Mouse (Mus musculus): ENCODE measurements around the gene Fnbp1. TPM values are rescaled to one million over a fixed set of nuclear protein-coding genes. Genes with fewer than 3 reads are reported as not detected.

Gene Fnbp1
- total RNA-seq, 2 experiments from 2014 or later = 97.8 to 101 TPM

DNA sequence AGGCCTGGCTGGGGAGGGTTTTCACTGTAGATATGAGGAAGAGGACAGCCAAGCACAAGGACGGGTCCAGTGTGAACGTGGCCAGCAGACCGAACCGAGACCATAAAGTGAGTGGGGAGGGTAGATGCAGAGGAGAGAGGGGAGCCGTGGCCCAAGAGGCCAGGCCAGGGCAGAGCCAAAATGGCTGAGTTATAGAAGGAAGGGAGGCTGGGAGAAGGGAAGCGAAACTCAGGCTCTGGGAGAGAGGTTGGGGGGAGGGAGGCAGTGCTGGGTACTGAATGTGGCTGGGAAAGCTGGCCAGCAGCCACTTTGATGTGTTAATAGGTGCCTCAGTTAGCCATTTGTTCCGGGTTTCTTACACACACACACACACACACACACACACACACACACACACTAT lies 14.6 kb downstream of the Fnbp1 start:
- DNase-seq (ENCODE audit: low spot score in 2 of 2) = no peak

DNA sequence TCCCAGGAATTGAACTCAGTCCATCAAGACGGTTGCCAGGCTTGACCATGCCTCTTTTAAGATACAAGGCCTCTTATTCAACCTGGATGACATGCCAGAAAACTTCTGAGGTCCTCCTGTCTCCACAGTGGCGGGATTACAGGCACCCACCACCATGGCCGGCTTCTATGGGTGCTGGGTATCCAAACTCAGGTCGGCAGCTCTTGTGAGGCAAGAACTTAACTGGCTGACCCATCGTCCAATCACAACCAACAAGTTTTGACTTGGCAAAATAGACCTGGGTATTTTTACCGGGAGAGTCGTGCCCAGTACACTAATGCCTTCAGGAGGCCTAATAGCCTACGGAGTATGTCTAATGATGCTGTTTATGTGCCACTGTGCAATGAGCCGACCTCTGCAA lies 15.8 kb downstream of the Fnbp1 start:
- DNase-seq (ENCODE audit: low spot score in 2 of 2) = no peak

DNA sequence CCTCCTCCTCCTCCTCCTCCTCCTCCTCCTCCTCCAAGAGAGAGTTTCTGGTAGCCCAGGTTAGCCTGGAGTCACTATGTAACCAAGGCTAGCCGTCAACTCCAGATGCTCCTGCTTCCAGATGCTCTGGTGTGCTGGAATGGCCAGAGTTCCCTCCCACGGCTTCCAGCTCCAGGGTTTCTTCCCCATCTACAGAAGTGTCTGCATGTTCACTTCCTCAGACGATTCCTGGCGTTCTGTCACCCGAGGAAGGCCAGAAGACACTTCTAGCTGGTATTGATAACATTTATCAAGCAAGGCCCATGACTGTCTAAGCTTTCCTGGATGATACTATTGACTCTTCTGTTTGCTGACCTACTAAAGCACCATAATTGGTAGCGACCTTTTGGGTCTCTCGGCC lies 16.7 kb downstream of the Fnbp1 start:
- no peak for DNase-seq (ENCODE audit: low spot score in 2 of 2)

DNA sequence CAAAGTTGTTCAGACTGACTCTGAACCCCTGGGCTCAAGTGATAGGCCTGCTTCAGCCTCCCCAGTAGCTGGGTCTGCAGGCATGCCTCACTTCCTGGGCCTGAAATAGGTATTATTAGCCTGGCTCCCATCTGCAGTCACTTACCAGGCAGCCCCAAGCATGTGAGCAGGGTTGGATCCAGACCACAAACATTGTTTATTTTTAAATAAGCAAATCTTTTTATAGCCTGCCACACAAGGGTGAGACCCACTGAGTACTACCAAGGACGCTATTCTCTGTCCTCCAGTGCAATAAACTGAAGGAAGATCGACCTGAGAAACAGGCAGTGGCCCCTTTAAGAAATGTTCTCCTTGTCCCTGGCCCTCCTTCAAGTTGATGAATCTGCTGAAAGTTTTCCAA lies 17.1 kb downstream of the Fnbp1 start:
- no peak for DNase-seq (ENCODE audit: low spot score in 2 of 2)

DNA sequence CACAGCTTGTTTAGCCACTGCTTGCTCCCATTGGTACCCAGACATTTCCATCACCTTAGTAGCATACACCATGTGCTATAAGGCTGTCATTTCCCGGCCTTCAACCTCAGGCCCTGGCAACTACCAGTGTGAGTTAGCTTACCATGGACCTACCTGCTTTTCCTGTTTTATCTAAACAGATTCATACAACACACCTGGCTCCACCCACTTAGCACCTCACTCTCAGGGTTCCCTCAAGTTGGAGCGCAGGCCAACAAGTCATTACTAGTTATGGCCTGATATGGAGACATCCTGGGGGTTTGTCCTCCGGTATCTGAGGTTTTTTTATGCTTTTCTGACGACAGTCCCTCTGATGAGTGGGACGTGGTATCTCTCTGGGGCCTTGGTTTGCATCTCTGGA lies 18.3 kb downstream of the Fnbp1 start:
- no peak for DNase-seq (ENCODE audit: low spot score in 2 of 2)

DNA sequence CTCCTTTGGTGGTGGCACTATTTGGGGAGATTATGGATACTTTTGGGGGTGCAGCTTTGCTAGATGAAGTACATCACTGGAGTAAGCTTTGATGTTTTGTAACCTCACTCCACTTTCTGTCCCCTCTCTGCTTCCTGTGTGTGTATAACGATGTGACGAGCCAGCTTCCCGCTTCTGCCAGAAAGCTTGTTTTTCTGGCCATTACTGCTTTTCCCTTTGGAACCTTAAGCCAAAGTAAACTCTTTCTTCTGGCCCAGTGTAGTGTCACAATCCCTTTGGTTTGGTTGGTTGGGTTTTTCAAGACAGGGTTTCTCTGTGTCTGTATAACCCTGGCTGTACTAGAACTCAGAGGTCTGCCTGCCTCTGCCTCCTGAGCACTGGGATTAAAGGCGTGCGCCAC lies 19.0 kb downstream of the Fnbp1 start:
- DNase-seq (ENCODE audit: low spot score in 2 of 2) = no peak

DNA sequence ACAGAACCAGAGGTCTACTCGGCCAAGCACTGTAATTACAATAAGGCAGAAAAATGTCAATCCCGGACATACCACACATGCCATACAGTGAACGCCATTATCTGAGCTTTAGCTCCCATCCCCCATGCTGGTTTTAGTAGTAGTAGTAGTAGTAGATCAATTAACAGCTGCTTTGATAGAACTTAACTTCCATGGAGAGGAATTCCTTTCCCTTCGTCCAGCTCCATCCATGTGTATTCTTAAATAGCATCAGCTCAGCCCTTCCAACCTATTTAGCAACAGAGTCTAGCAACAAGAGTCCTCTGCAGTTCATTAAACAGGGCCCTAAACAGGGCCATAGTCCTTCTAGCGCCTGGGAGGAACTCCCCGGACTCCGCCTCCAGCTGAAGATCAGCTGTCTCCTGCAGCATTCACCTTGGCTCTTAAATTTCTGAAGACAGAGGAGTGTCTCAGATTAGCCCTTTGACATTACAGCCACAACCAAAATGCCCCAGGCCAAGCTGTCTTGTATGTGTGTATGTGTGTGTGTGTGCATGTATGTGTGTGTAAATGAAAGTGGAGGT lies 20.6 kb downstream of the Fnbp1 start:
- DNase-seq (ENCODE audit: low spot score in 2 of 2) = no peak

DNA sequence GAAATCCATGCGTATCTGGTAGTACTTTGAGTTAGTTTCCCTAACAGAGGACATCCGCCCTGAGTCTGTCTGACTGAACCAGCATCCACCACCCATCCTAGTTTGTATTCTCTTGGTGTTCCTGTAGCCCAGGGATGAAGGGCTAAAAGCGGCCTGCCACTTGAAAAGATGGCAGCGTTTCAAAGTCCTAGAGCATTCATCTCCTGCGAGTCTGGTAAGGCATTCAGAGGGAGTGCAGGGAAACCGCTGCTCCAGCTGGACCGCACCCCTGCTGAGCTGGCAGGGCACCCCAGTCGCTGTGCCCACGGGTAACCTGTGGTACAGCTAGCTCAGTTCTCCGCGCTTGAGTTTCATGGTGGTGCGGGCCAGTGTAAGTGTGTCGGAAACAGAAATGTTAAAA lies 22.0 kb downstream of the Fnbp1 start:
- peak; percentile 38 to 53 for DNase-seq (ENCODE audit: low spot score in 2 of 2)

DNA sequence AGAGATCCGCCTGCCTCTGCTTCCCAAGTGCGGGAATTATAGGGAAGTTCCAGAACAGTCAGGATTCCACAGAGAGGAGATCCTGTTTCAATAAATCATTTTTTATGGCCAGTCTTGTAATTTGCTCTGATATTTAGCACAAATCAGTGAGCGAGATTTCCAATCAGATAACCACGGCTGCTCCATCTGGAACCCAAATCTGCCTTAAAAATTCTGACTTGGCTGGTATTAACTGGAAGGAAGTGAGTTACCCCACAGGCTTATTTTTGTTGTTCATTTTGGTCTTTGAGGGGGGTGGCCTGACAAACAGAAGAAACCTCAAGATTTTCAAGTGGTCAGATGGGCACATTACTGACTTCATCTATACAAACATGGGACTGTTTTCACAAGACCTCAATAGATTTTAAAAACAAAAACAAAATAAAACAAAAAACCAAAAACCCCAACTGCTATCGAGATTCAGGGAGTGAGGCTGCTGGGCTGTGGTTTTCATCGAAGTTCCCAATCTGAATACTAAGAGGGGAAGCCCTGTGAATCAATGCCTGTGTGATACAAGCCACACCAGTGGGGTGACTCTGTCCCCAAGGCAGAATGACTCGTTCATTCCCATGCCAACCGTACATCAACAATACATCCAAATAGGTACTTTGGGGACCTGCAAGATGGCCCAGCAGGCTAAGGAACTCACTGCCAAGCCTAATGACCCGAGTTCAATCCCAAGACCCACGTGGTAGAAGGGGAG lies 23.0 kb downstream of the Fnbp1 start:
- DNase-seq (ENCODE audit: low spot score in 2 of 2) = no peak

DNA sequence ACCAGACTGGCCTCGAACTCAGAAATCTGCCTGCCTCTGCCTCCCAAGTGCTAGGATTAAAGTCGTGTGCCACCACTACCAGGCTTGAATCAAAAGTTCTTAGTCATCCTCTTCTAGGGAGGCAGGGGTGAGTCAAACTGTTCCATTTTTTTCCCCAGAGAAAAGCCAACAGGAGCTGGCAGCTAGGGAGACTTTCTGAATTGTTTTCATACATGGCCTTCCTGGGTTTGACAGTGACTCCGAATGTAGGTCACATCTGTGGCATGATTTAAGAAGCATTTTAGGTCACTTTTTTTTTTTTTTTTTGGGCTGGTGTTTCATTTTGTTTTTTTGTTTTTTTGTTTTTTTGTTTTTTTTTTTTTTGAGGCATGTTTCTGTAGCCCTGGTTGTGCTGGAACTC lies 23.6 kb downstream of the Fnbp1 start:
- DNase-seq (ENCODE audit: low spot score in 2 of 2) = no peak

DNA sequence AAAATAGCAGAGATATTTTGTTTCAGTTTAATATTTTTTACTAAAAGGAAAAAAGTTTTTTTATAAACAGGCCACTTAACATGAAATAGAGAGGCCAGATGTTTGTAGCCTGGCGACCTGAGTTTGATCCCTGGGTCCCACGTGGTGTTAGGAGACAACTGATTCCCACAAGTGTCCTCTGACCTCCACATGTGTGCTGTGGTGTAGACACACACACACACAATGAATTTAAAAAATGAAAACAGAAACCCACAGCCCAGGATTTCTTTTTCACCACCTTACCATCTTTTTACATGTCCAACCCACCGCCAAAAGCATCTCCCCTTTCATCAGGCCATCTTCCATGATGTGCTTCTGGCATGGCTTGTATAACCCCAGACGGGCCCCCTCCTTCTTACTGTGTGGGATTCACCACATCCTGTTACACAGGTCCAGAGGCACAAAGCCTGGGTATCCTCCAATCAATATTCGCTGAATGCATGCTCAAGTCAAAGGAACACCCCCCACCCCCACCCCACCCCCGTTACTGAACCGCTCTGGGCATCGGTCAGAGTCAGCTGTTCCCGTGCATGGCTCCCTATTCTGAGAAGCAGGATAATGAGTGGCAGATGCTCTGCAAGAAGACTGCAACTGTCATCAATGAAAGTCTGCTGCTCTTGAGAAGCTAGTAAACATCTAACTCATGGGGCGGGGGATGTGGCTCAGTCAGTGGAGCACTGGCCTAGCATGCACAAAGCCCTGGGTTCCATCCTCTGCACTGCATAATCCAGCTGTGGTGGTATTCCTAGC lies 25.7 kb downstream of the Fnbp1 start:
- DNase-seq (ENCODE audit: low spot score in 2 of 2) = no peak

DNA sequence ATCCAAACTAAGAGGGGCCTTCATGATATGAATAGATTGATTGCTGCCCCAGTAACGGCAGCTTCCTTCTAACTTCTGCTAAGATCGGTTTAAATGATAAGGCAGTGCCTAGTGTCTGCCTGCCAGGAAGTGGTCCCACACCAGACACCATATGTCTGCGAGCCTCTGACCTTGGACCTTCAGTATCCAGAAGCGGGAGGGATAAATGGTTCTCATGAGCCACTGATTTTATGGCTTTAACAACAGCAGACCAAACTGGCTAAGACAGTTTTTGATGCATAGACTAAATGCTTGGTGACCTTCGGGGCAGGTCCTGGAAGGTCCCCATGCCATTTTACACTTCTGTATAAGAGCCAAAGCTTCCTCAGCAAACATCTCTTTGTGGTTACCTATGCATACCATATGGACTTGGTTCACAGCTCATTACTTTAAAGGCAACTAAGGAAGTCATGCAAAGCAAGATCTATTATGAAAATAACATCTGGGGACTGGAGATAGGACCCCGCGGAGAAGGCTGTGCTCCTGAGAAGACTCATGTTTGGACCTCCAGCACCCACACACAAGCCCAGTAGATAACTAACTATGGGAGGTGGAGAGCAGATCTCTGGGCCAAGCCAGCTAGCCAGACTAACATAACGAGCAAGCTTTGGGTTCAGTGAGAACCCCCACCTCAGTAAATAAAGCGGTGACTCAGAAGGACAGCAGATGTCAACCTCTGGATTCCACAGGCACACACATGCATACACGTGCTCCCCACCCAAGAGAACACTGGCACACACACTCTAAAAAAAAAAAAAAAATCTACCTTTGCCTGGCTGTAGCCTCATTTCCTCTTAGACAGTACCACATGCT lies 26.5 kb downstream of the Fnbp1 start:
- no peak for DNase-seq (ENCODE audit: low spot score in 2 of 2)

DNA sequence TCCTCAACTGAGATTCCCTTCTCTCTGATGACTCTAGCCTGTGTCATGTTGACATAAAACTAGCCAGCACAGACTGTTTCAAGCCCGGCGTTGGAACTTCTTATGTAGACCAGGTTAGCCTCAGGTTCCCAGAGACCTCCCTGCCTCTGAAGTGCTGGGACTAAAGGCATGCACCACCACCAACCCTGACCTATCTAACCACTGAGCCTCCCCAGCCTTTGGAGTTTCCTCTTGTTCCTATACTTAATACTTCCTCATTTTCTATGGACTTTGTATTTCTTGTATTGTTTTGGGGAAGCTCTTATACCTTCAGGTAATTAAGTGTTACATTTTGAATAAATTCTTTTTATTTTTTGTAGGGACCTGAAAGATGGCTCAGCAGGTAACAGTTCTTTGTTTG lies 27.6 kb downstream of the Fnbp1 start:
- DNase-seq (ENCODE audit: low spot score in 2 of 2) = no peak

DNA sequence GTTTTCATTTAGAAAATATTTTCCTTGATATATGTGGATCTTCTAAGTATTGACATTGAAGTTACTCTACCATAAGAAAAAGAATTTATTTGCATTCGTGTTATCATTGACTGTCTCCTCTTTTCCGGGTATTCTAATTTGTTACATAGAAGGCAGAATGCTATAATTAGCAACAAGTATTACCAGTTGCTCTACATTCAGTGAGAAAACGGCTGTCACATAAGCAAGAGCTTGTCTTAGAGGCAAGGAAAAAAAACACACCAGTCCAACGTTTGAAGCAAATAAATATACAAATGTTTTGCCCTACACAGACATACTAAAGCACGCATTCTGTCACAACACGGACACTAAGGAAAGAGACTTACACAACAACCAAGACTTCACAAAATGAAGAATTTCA lies 30.1 kb downstream of the Fnbp1 start:
- DNase-seq (ENCODE audit: low spot score in 2 of 2) = no peak

DNA sequence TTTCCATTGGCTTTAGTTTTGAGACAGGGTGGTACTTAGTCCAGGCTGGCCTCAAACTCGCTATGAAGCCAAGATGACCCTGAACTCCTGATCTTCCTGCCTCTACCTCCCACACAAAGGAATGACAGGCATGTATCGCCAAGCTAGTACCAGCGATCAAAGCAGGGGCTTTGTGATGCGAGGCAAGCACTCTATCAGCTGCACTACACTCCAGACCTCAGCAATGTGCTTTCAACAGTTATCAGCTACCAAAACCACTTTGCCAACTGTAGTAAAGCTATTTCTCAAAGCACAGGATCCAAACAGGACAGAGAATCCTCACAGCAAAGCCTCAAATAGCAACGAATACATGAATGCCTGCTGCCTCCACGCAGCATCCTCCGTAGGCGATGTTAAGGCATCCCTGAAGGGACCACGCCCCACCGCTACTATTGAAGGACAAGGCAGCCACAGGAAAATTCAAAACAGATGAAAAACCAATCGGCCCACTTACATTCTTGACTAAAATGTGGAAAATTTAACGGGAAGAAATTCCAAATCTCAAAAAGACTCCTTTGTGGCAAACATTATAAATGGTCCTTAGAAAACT lies 31.8 kb downstream of the Fnbp1 start:
- DNase-seq (ENCODE audit: low spot score in 2 of 2) = peak in 1 of 2 experiments; percentile 36

DNA sequence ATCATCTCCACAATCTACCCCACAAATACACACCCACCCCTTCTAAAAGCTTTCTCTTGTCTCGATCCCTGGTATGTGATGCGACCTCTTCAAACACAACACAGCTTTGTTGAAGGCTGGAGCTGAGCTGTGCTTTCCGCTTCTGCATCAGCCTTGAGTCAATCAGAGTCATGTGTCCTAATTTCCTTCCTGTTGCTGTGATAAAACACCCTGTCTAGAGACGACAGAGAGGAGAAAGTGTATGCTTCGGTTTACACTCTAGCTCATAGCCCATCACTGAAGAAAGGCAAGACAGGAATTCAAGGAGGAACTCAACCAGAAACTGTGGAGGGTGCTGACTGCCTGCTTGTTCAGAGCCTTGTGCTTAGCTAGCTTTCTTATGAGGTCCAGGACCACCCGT lies 33.6 kb downstream of the Fnbp1 start:
- DNase-seq (ENCODE audit: low spot score in 2 of 2) = no peak

DNA sequence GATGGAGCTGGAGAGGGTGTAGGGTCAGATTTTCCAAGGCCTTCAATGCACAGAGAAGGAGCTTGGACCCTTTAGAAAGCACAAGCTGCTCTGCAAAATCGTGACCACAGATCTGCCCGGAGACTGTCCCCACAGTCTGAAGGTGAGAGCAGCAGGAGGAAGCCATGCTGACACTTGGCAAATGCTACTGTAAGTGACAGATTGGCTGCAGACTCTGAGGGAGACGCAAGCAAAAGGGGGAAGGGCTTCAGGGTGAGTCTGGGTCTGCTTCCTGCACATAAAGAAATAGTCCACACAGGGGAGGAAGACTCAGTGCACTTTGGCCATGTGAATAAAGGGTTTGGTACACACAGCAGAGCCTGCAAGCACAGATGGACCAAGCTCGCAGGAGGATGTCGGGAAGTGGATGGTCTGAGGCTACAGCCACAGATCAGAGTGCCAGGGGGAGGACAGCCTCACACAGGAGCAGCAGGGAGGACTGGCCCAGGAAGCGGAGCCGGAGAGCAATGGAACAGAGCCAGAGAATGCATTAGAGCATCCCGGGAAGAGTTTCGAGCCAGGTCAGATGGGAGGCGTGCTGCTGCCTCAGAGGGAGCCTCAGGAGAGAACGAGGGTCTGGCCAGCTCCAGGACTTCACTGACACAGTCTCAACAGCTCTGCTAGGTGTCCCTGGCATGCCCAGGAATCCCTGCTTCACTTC lies 35.0 kb downstream of the Fnbp1 start:
- DNase-seq (ENCODE audit: low spot score in 2 of 2) = no peak

DNA sequence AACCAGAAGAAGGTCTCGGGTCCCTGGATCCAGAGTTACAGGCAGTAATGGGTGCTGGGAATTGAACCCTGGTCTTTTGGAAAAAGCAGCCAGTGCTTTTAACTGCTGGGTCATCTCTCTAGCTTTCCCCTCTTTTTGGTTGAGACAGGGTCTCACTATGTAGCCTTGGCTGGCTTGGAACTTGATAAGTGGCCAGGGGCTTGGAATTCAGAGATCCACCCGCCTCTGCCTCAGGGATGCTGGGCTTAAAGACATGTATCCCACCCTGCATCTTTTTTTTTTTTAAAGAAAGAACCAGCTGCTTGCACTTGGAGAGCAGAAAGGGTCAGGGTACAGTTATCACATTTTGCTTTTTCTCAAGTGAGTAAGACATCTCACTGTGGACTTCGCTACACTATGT lies 35.8 kb downstream of the Fnbp1 start:
- no peak for DNase-seq (ENCODE audit: low spot score in 2 of 2)

DNA sequence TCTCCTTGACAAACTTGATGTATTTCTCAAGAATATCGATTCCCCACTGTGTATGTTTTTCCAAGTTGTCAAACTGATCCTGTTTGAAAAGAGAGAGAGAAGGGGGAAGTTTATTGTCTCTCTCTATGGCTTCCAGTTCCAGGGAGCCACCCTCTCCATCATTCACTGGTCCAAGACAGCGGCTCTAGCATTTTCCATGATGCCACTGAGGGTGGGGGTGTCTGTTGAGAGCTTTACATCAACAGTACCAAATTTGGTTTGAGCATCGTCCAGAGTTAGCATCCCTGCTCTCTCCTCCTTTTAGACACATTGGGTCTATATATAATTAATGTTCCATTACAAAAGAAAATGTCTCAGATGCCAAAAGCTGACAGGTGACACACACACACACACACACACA lies 36.5 kb downstream of the Fnbp1 start:
- DNase-seq (ENCODE audit: low spot score in 2 of 2) = no peak

DNA sequence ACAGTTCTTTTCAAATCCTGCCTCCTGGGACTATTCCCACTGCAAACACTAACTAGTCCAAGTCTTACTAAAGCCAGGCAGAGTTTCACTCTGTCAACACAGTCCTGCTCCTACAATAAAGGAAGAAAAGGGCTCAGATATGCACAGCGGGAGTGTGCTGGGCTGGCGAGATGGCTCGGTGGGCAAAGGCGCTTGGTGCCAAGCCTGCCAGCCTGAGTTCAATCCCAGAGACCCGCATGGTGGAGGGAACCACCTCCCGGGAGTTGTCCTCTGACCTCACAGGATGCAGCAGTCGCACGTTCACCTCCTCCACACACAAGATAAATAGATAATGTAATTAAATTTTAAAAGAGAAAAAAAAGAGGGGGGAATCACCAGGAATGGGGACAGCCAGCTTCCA lies 38.5 kb downstream of the Fnbp1 start:
- DNase-seq (ENCODE audit: low spot score in 2 of 2) = no peak

DNA sequence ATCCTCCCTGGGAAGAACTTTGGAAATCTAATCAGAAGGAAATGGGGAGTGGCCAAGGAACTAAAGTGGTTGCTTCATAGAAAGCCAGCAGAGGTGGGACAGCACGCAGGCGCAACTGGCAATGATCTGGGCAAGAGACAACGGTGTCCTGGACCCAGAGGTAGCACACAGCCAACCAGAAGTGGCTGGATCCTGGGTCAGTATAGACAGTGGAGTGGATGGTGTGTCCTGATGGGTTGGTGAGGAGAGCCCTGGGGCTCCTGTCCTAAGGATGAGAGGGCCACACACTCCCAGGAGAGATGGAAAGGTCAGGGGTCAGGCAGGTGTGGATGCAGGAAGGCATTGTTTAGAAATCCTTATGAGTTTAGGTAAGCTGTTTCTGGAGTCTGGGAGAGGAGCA lies 40.5 kb downstream of the Fnbp1 start:
- DNase-seq (ENCODE audit: low spot score in 2 of 2) = no peak
